Mouse (Mus musculus) liver, adult 2 months (tissue): Measurements from ENCODE around the gene Gm128.

Source experiments
- CTCF ChIP-seq: fragments of 200-500 bp; IDR thresholded peaks from 2 replicates; pipeline ENCODE4 v1.5.1; 2011; ENCODE audit warnings: low read depth, low read length, control low read depth
- POLR2A ChIP-seq: fragments of 200-500 bp; IDR thresholded peaks from 2 replicates; pipeline ENCODE4 v1.6.1; 2011; ENCODE audit warnings: low read length, control low read depth; ENCODE audit not compliant: insufficient read depth; ENCODE audit errors: extremely low read depth

- no peak for TF ChIP-seq CTCF
- no peak for TF ChIP-seq POLR2A
These were observed 10.7 kb downstream of the Gm128 start for GRCm38 (mm10) chr3:95230495-95231297.
